Mouse (Mus musculus): Measurements from ENCODE around the gene Dpf2. TPM values are rescaled to one million over a fixed set of nuclear protein-coding genes. Genes with fewer than 3 reads are reported as not detected.
"Not testable (repeated sequence)": the region's sequence is repeated elsewhere in the genome, so short reads cannot be mapped to it uniquely, and the experiment has no call there.

Gene Dpf2
- total and polyA plus RNA-seq, 3 experiments: 68.8 to 196 (median 126) TPM

- TF ChIP-seq GATA2 (IDR thresholded peaks at IDR 0.05; ENCODE audit: borderline replicate concordance, low read depth, low read length): no peak
- no peak for TF ChIP-seq TAL1 (conservative IDR thresholded peaks at IDR 0.05; ENCODE audit: low read depth, low read length)
- TF ChIP-seq GATA1 (IDR thresholded peaks at IDR 0.05; ENCODE audit: borderline replicate concordance, low read length): no peak
- no peak for TF ChIP-seq POLR2AphosphoS5 (IDR thresholded peaks at IDR 0.05; ENCODE audit: insufficient replicate concordance, low read depth, low read length)
- TF ChIP-seq CTCF (IDR thresholded peaks at IDR 0.05; ENCODE audit: low read depth, low read length): no peak
- no peak for ATAC-seq (ENCODE audit: extremely low read depth, insufficient number of reproducible peaks, low FRiP score, poor library complexity, severe bottlenecking)
- H3K36me3 ChIP-seq (replicated peaks): peaks cover 11% of the 10 kb centered on the region
- H3K9me3 ChIP-seq (replicated peaks): no peaks in the 10 kb centered on the region
- H3K4me3 ChIP-seq (ENCODE audit: low read depth, low read length): no peak overlapping the region
- DNase-seq (ENCODE audit: low spot score): no peak
- H3K27me3 ChIP-seq (ENCODE audit: insufficient read depth, low read length): no peaks in the 10 kb centered on the region; the same call in 1 of the 2 replicates
- H3K4me1 ChIP-seq (ENCODE audit: insufficient read depth, low read depth, low read length): peaks cover 25% of the 10 kb centered on the region
Measured at GRCm38 (mm10) chr19:5887234-5887815, 25.5 kb downstream of the Dpf2 start.

- TF ChIP-seq GATA2 (IDR thresholded peaks at IDR 0.05; ENCODE audit: borderline replicate concordance, low read depth, low read length): no peak
- no peak for TF ChIP-seq POLR2AphosphoS5 (IDR thresholded peaks at IDR 0.05; ENCODE audit: insufficient replicate concordance, low read depth, low read length)
- TF ChIP-seq CTCF (IDR thresholded peaks at IDR 0.05; ENCODE audit: low read depth, low read length): 0 out of 2 replicates have a peak, but pooled peaks have one; percentile 28
- Histone ChIP-seq H3K9me3 (replicated peaks) (no peaks in the 10 kb centered on the region), H3K36me3 (replicated peaks) (no peaks in the 10 kb centered on the region), H3K4me3 (ENCODE audit: low read depth, low read length) (no peak overlapping the region), H3K4me1 (ENCODE audit: insufficient read depth, low read depth, low read length) (peaks cover 21% of the 10 kb centered on the region), H3K27me3 (ENCODE audit: insufficient read depth, low read length) (no peaks in the 10 kb centered on the region; the same call in 1 of the 2 replicates)
- DNase-seq (ENCODE audit: low spot score): no peak
- ATAC-seq (ENCODE audit: extremely low read depth, insufficient number of reproducible peaks, low FRiP score, poor library complexity, severe bottlenecking): no peak
Measured at GRCm38 (mm10) chr19:5885838-5886237, 27.0 kb downstream of the Dpf2 start.

- DNase-seq (ENCODE audit: low spot score): no peak
- H3K4me1 ChIP-seq (ENCODE audit: insufficient read depth, low read depth, low read length): peaks cover 23% of the 10 kb centered on the region
- no peak; the same call in 1 of the 2 replicates for ATAC-seq (ENCODE audit: extremely low read depth, insufficient number of reproducible peaks, low FRiP score, poor library complexity, severe bottlenecking)
- H3K36me3 ChIP-seq (replicated peaks): no peaks in the 10 kb centered on the region
- H3K27me3 ChIP-seq (ENCODE audit: insufficient read depth, low read length): peaks cover 2% of the 10 kb centered on the region; the same call in 1 of the 2 replicates
- no peak for TF ChIP-seq CTCF (IDR thresholded peaks at IDR 0.05; ENCODE audit: low read depth, low read length)
- TF ChIP-seq GATA2 (IDR thresholded peaks at IDR 0.05; ENCODE audit: borderline replicate concordance, low read depth, low read length): no peak
- TF ChIP-seq GATA1 (IDR thresholded peaks at IDR 0.05; ENCODE audit: borderline replicate concordance, low read length): no peak
- TF ChIP-seq POLR2AphosphoS5 (IDR thresholded peaks at IDR 0.05; ENCODE audit: insufficient replicate concordance, low read depth, low read length): no peak
- TF ChIP-seq TAL1 (conservative IDR thresholded peaks at IDR 0.05; ENCODE audit: low read depth, low read length): no peak
- H3K9me3 ChIP-seq (replicated peaks): no peaks in the 10 kb centered on the region
- no peak overlapping the region for H3K4me3 ChIP-seq (ENCODE audit: low read depth, low read length)
Measured at GRCm38 (mm10) chr19:5883935-5884334, 28.9 kb downstream of the Dpf2 start.

GRCm38 (mm10) chr19:5882079-5882478, 30.7 kb downstream of the Dpf2 start:
- not testable (repeated sequence) for H3K36me3 ChIP-seq (replicated peaks); H3K9me3 ChIP-seq (replicated peaks); ATAC-seq (ENCODE audit: extremely low read depth, insufficient number of reproducible peaks, low FRiP score, poor library complexity, severe bottlenecking); DNase-seq (ENCODE audit: low spot score); H3K27me3 ChIP-seq (ENCODE audit: insufficient read depth, low read length); H3K4me3 ChIP-seq (ENCODE audit: low read depth, low read length)
- H3K4me1 ChIP-seq (ENCODE audit: insufficient read depth, low read depth, low read length): peaks cover 36% of the 10 kb centered on the region

- ATAC-seq (ENCODE audit: extremely low read depth, insufficient number of reproducible peaks, low FRiP score, poor library complexity, severe bottlenecking) (no peak), DNase-seq (ENCODE audit: low spot score) (no peak)
- Histone ChIP-seq H3K9me3 (replicated peaks) (no peaks in the 10 kb centered on the region), H3K36me3 (replicated peaks) (no peaks in the 10 kb centered on the region), H3K27me3 (ENCODE audit: insufficient read depth, low read length) (peaks cover 2% of the 10 kb centered on the region; the same call in 1 of the 2 replicates), H3K4me3 (ENCODE audit: low read depth, low read length) (no peak overlapping the region), H3K4me1 (ENCODE audit: insufficient read depth, low read depth, low read length) (peaks cover 36% of the 10 kb centered on the region)
- TF ChIP-seq POLR2AphosphoS5 (IDR thresholded peaks at IDR 0.05; ENCODE audit: insufficient replicate concordance, low read depth, low read length) (no peak), GATA1 (IDR thresholded peaks at IDR 0.05; ENCODE audit: borderline replicate concordance, low read length) (no peak), GATA2 (IDR thresholded peaks at IDR 0.05; ENCODE audit: borderline replicate concordance, low read depth, low read length) (no peak), CTCF (IDR thresholded peaks at IDR 0.05; ENCODE audit: low read depth, low read length) (no peak), TAL1 (conservative IDR thresholded peaks at IDR 0.05; ENCODE audit: low read depth, low read length) (no peak)
Measured at GRCm38 (mm10) chr19:5881155-5881554, 31.7 kb downstream of the Dpf2 start.

DNA sequence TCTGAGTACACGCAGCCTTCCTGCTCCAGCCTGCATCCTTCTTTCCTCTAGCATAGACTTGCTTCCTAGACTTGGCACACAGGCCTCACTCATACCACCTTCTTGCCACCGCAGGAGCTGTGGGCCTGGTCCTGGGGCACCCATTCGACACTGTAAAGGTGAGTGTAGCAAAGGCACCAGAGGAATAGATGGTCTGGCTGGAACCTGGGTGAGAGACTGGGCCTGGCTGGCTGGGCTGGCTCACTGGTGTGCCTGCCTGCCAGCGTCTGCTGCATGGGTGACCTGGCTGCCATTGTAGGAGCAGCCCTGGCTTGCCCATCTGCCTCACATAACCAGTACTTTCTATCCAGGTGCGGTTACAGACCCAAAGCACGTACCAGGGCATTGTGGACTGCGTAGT, 33.1 kb downstream of the Dpf2 start:
- H3K36me3 ChIP-seq (replicated peaks): no peaks in the 10 kb centered on the region
- H3K4me3 ChIP-seq (ENCODE audit: low read depth, low read length): no peak overlapping the region

DNA sequence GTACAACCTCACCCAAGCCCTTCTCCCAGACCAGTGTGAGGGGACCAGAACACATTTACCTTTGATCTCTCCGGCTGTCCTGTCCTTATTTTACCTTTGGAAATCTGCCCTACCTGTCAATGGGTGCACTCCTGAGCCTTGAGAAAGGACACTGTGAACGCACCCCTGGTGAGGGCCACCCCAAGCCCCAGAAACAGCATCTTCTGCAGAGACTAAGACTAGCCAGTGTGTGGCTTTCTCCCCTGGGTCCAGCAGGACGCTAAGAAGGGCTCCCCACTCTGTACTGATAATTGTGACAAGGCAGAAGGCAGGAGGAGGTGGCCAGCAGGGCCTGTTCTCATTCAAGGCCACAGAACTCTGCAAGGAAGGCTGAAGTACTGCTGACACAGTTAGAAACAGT, 33.9 kb downstream of the Dpf2 start:
- TF ChIP-seq TAL1 (conservative IDR thresholded peaks at IDR 0.05; ENCODE audit: low read depth, low read length): no peak
- no peak for TF ChIP-seq CTCF (IDR thresholded peaks at IDR 0.05; ENCODE audit: low read depth, low read length)
- TF ChIP-seq GATA1 (IDR thresholded peaks at IDR 0.05; ENCODE audit: borderline replicate concordance, low read length): no peak
- TF ChIP-seq GATA2 (IDR thresholded peaks at IDR 0.05; ENCODE audit: borderline replicate concordance, low read depth, low read length): no peak
- Histone ChIP-seq H3K36me3 (replicated peaks) (peaks cover under 1% of the 10 kb centered on the region), H3K9me3 (replicated peaks) (no peaks in the 10 kb centered on the region), H3K4me1 (ENCODE audit: insufficient read depth, low read depth, low read length) (peaks cover 47% of the 10 kb centered on the region), H3K4me3 (ENCODE audit: low read depth, low read length) (no peak overlapping the region), H3K27me3 (ENCODE audit: insufficient read depth, low read length) (peaks cover 2% of the 10 kb centered on the region; the same call in 1 of the 2 replicates)
- ATAC-seq (ENCODE audit: extremely low read depth, insufficient number of reproducible peaks, low FRiP score, poor library complexity, severe bottlenecking) (no peak), DNase-seq (ENCODE audit: low spot score) (no peak)

More for the DNA sequence above, 33.1 kb downstream of the Dpf2 start:
- H3K27me3 ChIP-seq (ENCODE audit: insufficient read depth, low read length): peaks cover 2% of the 10 kb centered on the region; the same call in 1 of the 2 replicates
- ATAC-seq (ENCODE audit: extremely low read depth, insufficient number of reproducible peaks, low FRiP score, poor library complexity, severe bottlenecking) (no peak), DNase-seq (ENCODE audit: low spot score) (no peak)
- H3K4me1 ChIP-seq (ENCODE audit: insufficient read depth, low read depth, low read length): peaks cover 47% of the 10 kb centered on the region
- H3K9me3 ChIP-seq (replicated peaks): no peaks in the 10 kb centered on the region
- TF ChIP-seq POLR2AphosphoS5 (IDR thresholded peaks at IDR 0.05; ENCODE audit: insufficient replicate concordance, low read depth, low read length): no peak

All from G1E (cell line).